Mouse (Mus musculus): ENCODE measurements around the gene Mecr.

Mecr gene

GRCm38 (mm10) chr4:131836351-131836881 lies 6.9 kb upstream of the Mecr start:
- peak; percentile 50 for DNase-seq (ENCODE audit: low read depth, low spot score)

DNA sequence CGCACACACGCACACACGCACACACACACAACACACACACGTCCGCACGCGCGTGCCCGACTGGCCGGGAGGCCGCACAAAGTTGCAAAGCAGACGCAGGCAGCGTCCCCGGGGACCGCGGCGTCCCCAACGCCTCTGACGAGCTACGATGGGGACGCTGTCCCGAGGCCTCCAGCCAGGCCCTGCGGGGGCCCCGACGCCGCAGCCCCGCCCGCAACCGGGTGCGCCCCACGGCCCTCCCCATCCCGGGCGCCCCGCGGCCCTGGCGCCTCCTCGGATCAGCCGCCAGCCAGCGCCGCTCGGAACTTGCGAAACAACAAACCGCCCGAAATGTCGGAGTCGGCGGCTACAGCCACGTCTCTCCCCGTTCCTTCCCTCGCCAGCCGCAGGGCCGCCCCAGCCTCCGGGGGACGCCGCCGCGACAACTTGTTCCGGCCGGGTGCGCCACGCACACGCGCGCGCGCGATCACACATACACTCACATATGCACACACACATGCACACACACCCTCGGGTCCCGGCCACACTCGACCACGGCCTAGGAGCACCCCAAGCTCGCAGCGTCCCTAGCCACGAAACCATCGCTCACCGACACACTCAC lies 6.3 kb upstream of the Mecr start:
- no peak for DNase-seq (ENCODE audit: low read depth, low spot score)

- DNase-seq (ENCODE audit: low read depth, low spot score), result peak; percentile 87
Observed at GRCm38 (mm10) chr4:131837872-131838524, 5.3 kb upstream of the Mecr start, which contains the start of gene Ptpru. TSS of gene Ptpru (minus strand) at chr4:131838288.

DNA sequence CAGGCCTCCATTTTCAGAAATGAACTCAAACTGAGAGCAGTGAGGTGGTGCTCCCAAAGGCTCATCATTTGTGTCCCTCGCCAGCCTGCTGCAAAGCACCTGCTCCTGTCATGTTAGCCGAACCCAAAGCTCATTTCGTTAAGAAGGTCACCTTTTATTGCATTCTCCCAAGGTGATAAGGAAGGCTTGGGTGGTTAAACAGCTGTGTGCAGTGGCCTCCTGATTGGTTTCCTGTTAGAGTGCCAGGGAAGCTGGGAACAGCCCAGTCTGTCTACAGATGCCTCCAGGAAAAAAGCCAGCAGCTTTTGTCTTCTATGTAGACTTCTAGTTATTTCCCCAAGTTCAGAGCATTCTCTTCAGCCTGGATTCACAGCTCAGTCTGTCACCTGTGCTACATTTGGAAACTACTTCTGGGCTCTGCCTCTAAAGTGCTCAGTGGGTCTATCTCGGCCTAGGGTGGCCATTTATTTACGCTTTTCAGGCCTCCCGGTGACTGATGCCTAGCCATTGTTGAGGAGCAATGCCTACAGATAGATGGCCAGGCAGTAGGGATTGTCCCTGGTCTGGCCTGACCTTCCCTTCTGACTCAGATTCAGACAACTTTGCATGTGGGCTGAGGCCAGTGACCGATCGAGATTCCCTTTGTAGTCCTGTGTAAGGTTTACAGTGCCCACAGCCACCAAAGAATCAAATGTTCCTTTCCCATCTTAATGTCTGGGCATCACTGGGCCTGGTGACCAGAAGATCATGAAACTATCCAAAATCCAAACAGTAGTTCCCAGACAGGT lies 2.9 kb downstream of the Mecr start:
- DNase-seq (ENCODE audit: low read depth, low spot score), result no peak

DNA sequence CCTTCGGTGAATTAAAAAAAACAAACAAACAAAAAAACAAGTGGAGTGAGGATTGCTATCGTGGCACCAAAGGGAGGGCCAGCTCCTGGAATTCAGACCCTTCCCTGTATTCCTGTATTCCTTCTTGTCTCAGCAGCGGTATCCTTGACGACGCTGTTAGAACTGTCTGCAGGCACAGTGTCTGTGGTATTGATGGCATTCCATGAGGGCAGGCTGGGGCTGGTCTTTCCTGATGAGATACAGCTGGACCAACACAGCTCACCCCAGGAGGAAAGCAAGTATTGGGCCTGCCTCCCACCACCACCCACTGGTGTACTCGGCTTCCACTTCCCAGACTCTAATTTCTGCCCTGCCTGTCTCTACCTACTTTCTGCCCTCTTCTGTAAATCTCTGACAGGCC lies 4.8 kb downstream of the Mecr start:
- DNase-seq (ENCODE audit: low read depth, low spot score), result no peak

GRCm38 (mm10) chr4:131849986-131850638 lies 6.8 kb downstream of the Mecr start:
- peak; percentile 86 for DNase-seq (ENCODE audit: low read depth, low spot score)

- DNase-seq (ENCODE audit: low read depth, low spot score), result no peak
Observed at GRCm38 (mm10) chr4:131854950-131855349, 11.7 kb downstream of the Mecr start.

- peak; percentile 88 for DNase-seq (ENCODE audit: low read depth, low spot score)
Observed at GRCm38 (mm10) chr4:131860492-131861340, 17.4 kb downstream of the Mecr start.

GRCm38 (mm10) chr4:131861341-131861739 lies 18.1 kb downstream of the Mecr start:
- DNase-seq (ENCODE audit: low read depth, low spot score), result no peak

- no peak for DNase-seq (ENCODE audit: low read depth, low spot score)
Observed at GRCm38 (mm10) chr4:131872672-131873292, 29.5 kb downstream of the Mecr start.

DNA sequence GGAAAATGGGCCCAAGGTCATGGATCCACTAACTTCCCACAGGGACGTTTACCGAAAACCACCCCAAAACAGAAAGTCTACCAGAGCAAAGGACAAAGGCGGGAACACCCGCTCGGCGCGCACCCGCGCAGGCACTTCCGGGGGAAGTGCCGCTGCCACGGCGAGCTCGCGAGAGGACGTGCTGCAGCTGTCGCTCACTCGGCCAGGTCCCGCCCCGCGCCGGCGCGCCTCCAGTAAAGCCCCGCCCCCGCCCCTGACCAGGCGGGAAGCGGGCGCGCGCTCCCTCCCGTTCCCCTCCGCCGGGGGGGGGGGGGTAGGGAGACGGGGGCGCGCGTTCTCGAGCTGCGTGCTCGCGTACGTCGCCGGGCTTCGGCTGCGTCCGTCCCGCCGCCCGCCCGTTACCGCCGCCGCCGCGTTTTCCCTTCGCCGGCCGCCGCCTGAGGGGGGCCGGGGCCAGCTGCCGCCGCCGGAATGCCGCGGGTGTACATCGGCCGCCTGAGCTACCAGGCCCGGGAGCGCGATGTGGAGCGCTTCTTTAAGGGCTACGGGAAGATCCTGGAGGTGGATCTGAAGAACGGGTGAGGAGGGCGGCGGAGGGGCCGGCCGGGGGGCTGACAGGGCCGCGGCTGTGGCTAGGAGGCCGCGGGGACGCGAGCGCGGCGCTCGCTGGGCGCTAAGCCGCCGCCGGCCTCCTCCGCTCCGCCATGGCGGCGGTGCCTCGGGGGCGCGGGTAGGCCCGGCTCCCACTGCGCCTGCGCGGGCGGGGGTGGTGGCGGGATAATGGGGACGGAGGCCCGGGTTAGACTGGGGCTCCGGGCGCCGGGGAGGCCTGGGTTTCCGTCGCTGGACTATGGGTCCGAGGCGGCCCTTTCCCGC lies 30.3 kb downstream of the Mecr start, which contains the start of gene Srsf4:
Gene Srsf4, plus strand, starts transcription at position 325 of the 876 bp plus-strand sequence.
- DNase-seq (ENCODE audit: low read depth, low spot score), result peak; percentile 98

DNA sequence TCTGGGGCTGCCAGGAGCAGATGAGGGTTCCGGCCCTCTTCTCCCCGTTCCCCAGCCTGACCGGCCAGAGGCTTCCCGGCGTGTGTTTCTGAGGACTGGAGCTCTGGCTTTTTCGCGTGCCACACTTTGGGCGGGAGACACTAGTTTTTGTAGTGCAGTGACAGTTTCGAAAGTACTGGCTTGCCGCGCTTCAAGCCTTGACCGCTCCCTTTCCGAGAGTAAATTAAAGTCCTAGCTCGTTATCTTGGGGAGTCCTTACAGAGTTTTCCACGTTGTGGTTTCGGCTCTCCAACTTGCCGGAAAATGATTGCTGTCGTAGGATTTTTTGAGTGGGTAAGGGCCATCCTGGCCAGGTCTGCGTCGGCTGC lies 30.9 kb downstream of the Mecr start:
- DNase-seq (ENCODE audit: low read depth, low spot score), result no peak

DNA sequence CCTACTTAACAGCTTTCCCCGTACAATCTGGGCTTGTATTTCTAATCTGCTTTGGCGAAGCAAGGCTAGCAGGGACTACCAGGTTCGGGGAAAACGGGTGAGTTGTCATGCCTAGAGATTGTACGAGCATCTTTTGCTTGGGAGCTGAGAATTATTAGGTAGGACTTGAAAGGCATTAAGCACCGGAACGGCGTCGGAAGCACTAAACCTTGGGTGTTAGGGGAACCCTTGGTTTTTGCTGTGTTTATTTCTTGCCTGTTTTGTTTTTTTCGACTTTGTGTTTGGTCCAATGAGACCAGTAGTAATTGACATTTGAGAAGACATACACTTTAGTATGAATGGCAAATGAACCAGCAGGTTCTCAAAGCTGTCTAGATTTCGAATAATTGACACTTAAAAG lies 31.3 kb downstream of the Mecr start:
- DNase-seq (ENCODE audit: low read depth, low spot score), result peak; percentile 28

DNA sequence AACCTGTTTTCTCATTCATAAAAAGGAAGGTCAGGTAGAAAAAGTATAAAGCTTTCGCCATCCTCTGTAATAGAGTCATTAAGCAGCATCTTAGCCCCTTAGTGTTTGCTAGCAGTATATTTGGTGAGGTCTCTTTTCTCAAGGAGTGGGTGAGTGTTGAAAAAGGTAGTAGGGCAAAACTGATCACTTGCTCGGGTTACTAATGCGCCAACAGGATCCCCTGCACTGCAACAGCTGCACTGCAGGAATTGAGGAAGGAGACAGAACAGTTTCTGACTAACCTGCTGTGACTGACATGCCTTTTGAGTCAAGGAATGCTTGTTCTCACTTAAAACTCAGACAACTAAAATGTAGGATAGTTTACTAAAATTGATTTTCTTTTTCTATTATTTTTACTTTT lies 32.0 kb downstream of the Mecr start:
- DNase-seq (ENCODE audit: low read depth, low spot score), result no peak

GRCm38 (mm10) chr4:131876836-131877235 lies 33.6 kb downstream of the Mecr start:
- DNase-seq (ENCODE audit: low read depth, low spot score), result no peak

GRCm38 (mm10) chr4:131879692-131880091 lies 36.4 kb downstream of the Mecr start:
- no peak for DNase-seq (ENCODE audit: low read depth, low spot score)

DNA sequence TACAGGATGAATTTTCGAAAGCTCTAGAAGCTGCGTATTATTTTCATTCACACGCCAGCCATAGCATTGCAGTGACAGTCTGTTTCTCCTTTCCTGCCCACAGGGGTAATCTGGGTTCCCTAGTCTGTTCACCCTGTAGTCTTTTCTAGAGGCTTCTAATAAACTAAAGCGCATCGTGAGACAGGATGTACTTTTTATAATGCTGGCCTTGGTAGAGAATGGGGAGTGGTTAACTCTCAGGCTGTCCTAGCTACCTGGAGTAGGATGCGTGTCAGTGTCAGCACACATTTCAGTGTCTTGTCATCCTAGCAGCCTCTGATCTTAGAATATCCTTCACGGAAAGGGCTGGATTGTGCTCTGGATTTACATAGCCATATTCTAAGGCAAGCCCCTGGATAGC lies 38.0 kb downstream of the Mecr start:
- DNase-seq (ENCODE audit: low read depth, low spot score), result no peak

- DNase-seq (ENCODE audit: low read depth, low spot score), result no peak
Observed at GRCm38 (mm10) chr4:131883571-131883970, 40.3 kb downstream of the Mecr start.

DNA sequence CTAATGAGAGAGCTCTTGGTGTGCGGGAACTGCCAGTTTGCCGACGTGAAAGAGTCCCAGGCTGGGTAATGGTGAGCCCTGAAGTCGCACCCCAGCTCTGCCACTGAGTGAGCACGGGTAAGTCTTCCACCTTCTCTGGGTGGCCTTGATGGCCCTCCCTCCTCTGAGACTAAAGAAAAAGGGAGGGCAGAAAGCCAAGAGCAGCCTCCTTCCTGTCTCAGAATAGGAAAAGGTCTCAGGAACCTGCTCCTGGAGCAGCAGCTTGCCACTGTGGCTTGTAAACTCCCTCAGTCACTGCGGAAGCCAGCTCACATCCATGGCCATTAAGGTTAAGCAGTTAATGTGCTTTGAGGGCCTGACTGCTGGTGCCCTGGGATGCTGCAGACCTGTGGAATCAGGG lies 42.1 kb downstream of the Mecr start:
- no peak for DNase-seq (ENCODE audit: low read depth, low spot score)

- DNase-seq (ENCODE audit: low read depth, low spot score), result no peak
Observed at GRCm38 (mm10) chr4:131888564-131888963, 45.3 kb downstream of the Mecr start.

Measured in brain, adult 2 months (tissue).